ENCODE assay signal across 24 mouse cellular contexts in the genomic region with DNA sequence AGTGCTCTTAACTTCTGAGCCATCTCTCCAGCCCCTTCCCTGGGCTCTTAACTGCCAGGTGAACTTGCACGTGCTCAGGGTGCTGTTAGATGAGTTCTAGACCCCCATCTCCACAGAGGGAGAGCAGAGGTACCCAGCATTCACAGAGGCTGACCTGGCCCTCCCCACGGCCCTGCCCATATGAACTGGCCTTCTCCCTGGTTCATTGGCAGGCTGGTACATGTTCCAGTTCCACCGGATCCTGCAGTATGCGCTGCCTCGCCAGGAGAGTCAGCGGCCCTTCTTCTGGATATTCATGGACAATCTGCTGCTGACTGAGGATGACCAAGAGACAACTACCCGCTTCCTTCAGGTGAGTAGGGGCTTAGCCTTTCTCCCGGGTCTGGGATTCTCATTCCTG. TPM values are rescaled to one million over a fixed set of nuclear protein-coding genes. Genes with fewer than 3 reads are reported as not detected.
DNase-seq lines count a peak whose midpoint lies in the region; ATAC-seq lines count a peak whose summit lies in the region.
"Had no signal": no experiment of that assay in that cellular context is flagged by ENCODE, and none has a peak within 500 bp of the region (broad histone marks: within the 10 kb centered on the region; RNA-seq: fewer than 3 reads in every experiment).

No protein-coding gene starts in this region.

- ATAC-seq in forebrain, embryonic 14.5 days, result no peak
- ATAC-seq: activated CD4-positive, CD25-positive, alpha-beta regulatory T cell, adult 4 months; forebrain, embryonic 13.5 days; forebrain, embryonic 16.5 days; Patski had no signal

- 86% methylated on average over 8 of the region's 8 CpGs for WGBS in forebrain, embryonic 14.5 days

- no peaks in the 10 kb centered on the region for H3K36me3 ChIP-seq in forebrain, embryonic 14.5 days (ENCODE audit: control insufficient read depth, insufficient read depth, low read length)
- H3K36me3 ChIP-seq: embryonic facial prominence, embryonic 10.5 days; embryonic facial prominence, embryonic 12.5 days had no signal

- no peaks in the 10 kb centered on the region for H3K9me3 ChIP-seq in forebrain, embryonic 14.5 days (replicated peaks; ENCODE audit: control insufficient read depth, low read length)
- H3K9me3 ChIP-seq: embryonic facial prominence, embryonic 10.5 days; embryonic facial prominence, embryonic 12.5 days; forebrain, embryonic 13.5 days had no signal

- H3K9ac ChIP-seq in forebrain, embryonic 14.5 days (ENCODE audit: low read length), result no peak overlapping the region
- H3K9ac ChIP-seq: embryonic facial prominence, embryonic 12.5 days; forebrain, embryonic 13.5 days had no signal

- no peak overlapping the region for H3K27ac ChIP-seq in forebrain, embryonic 14.5 days (ENCODE audit: low read depth, low read length)
- H3K27ac ChIP-seq: embryonic facial prominence, embryonic 10.5 days; embryonic facial prominence, embryonic 12.5 days; forebrain, embryonic 13.5 days had no signal

- no peak overlapping the region for H3K4me3 ChIP-seq in forebrain, embryonic 14.5 days (ENCODE audit: low read depth, low read length)
- H3K4me3 ChIP-seq: embryonic facial prominence, embryonic 10.5 days; embryonic facial prominence, embryonic 12.5 days; forebrain, embryonic 13.5 days had no signal

- H3K4me2 ChIP-seq in forebrain, embryonic 14.5 days (ENCODE audit: low read length), result no peak overlapping the region
- H3K4me2 ChIP-seq: embryonic facial prominence, embryonic 12.5 days; forebrain, embryonic 13.5 days had no signal

- DNase-seq in urinary bladder, adult 2 months (ENCODE audit: low spot score), result peak; percentile 46
- DNase-seq in urinary bladder, postnatal 4 days (ENCODE audit: low spot score in 2 of 2), result no peak
- peak; percentile 35 for DNase-seq in urinary bladder, postnatal 25 days (ENCODE audit: low spot score)
- no peak for DNase-seq in forebrain, embryonic 14.5 days (ENCODE audit: low spot score)
- no peak for DNase-seq in gastrocnemius, adult 8-10 months (ENCODE audit: low spot score in 2 of 2)
- DNase-seq: adrenal gland, adult 8-10 months; adrenal gland, postnatal 14 days; adrenal gland, postnatal 36 days; cerebellum, adult 11-12 months; cerebellum, adult 2 months; cerebellum, adult 9-10 months; cerebellum, postnatal 10 days; cerebellum, postnatal 25 days had no signal

- H3K27me3 ChIP-seq in forebrain, embryonic 14.5 days (replicated peaks; ENCODE audit: control insufficient read depth, insufficient read depth, low read length), result no peaks in the 10 kb centered on the region
- H3K27me3 ChIP-seq: embryonic facial prominence, embryonic 12.5 days; forebrain, embryonic 13.5 days; Patski had no signal

- H3K4me1 ChIP-seq in forebrain, embryonic 14.5 days (ENCODE audit: control insufficient read depth, insufficient read depth, low read length), result no peaks in the 10 kb centered on the region
- H3K4me1 ChIP-seq: embryonic facial prominence, embryonic 12.5 days; forebrain, embryonic 13.5 days had no signal

RNA-seq across cellular contexts. Expression of gene Icosl, which starts 12.0 kb away (rescaled TPM):
- polyA plus RNA-seq in urinary bladder, adult 2 months (2012; rRNA removed), result 42.6 and 42.8 TPM in 2 replicates
- polyA plus RNA-seq in forebrain, embryonic 14.5 days (2014; fragmentation: Nextera tagmentation; extraction: Ambion mirVana), result 0.47 and 0.60 TPM in 2 replicates
- total RNA-seq in gastrocnemius, adult 8-10 months (2022), result 1 to 10 TPM; 1.0 to 1.6 (median 1.3) TPM
- total RNA-seq: MEL had no signal

RNA-seq across cellular contexts. Expression of gene Aire, which starts 13.6 kb away (rescaled TPM):
- polyA plus RNA-seq in urinary bladder, adult 2 months (2012; rRNA removed), result 1.0 and 1.7 TPM in 2 replicates
- 0.07 and 0.14 TPM in 2 replicates for polyA plus RNA-seq in forebrain, embryonic 14.5 days (2014; fragmentation: Nextera tagmentation; extraction: Ambion mirVana)
- total RNA-seq in gastrocnemius, adult 8-10 months (2022), result not detected
- total RNA-seq: adrenal gland, adult 18-20 months; adrenal gland, adult 8-10 months; adrenal gland, postnatal 14 days; adrenal gland, postnatal 36 days; MEL had no signal
- polyA plus RNA-seq: C2C12; embryonic facial prominence, embryonic 14.5 days; forebrain, embryonic 13.5 days had no signal

RNA-seq across cellular contexts. Expression of gene Dnmt3l, which starts 15.3 kb away (rescaled TPM):
- polyA plus RNA-seq in urinary bladder, adult 2 months (2012; rRNA removed), result 43.8 and 60.7 TPM in 2 replicates
- not detected in 2 replicates for polyA plus RNA-seq in forebrain, embryonic 14.5 days (2014; fragmentation: Nextera tagmentation; extraction: Ambion mirVana)
- not detected for total RNA-seq in gastrocnemius, adult 8-10 months (2022)
- total RNA-seq: MEL had no signal
- polyA plus RNA-seq: activated CD4-positive, CD25-positive, alpha-beta regulatory T cell, adult 4 months; C2C12; embryonic facial prominence, embryonic 10.5 days; embryonic facial prominence, embryonic 14.5 days; forebrain, embryonic 11.5 days; forebrain, embryonic 13.5 days; forebrain, embryonic 16.5 days had no signal

RNA-seq across cellular contexts. Expression of gene Pfkl, which starts 47.2 kb away (rescaled TPM):
- 53.7 and 55.3 TPM in 2 replicates for polyA plus RNA-seq in urinary bladder, adult 2 months (2012; rRNA removed)
- 77.0 and 91.6 TPM in 2 replicates for polyA plus RNA-seq in forebrain, embryonic 14.5 days (2014; fragmentation: Nextera tagmentation; extraction: Ambion mirVana)
- 10 to 100 TPM in 1 of 4 experiments, 1 to 10 TPM in 3; 7.0 to 10.6 (median 7.2) TPM for total RNA-seq in gastrocnemius, adult 8-10 months (2022)

Comparison
In these comparisons a context has a peak if more than half of its experiments do, and no peak if none do; other contexts are left out.
1. DNase-seq: peak in urinary bladder, adult 2 months (single experiment) and urinary bladder, postnatal 25 days (single experiment); none in urinary bladder, postnatal 4 days (0 of 2), forebrain, embryonic 14.5 days (single experiment) and gastrocnemius, adult 8-10 months (0 of 2).
2. RNA of gene Icosl, which starts 12.0 kb away (polyA plus RNA-seq): 42.6 to 42.8 TPM in urinary bladder, adult 2 months; 0.47 to 0.60 TPM in forebrain, embryonic 14.5 days; every median in the first group is over 10 times any median in the second.
3. RNA of gene Dnmt3l, which starts 15.3 kb away (polyA plus RNA-seq): 43.8 to 60.7 TPM in urinary bladder, adult 2 months; not detected in forebrain, embryonic 14.5 days; every median in the first group is over 10 times any median in the second.